Mouse (Mus musculus) adrenal gland, postnatal 14 days (tissue): ENCODE results near the gene Gal3st2b. TPM values are rescaled to one million over a fixed set of nuclear protein-coding genes. Genes with fewer than 3 reads are reported as not detected.
"Not testable (repeated sequence)": the region's sequence is repeated elsewhere in the genome, so short reads cannot be mapped to it uniquely, and the experiment has no call there.

Experiments used
- DNase-seq: peaks from one replicate; pipeline ENCODE4 v3.0.0; 2021; ENCODE audit warnings: mixed read lengths
- long read RNA-seq, 2 experiments: library from polyadenylated mRNA; stranded (forward); transcript quantifications; one replicate each; pipeline ENCODE4 v2.0.0; 2021
- total RNA-seq: library from RNA; stranded (reverse); gene quantifications from 2 replicates; pipeline ENCODE4 v1.2.3, GENCODE M21; 2021

The Gal3st2b gene
- 0.26 and 1.2 TPM in 2 replicates for total RNA-seq
- long read RNA-seq, experiment 1, result 0 reads
- long read RNA-seq, experiment 2, result 0 reads

DNA sequence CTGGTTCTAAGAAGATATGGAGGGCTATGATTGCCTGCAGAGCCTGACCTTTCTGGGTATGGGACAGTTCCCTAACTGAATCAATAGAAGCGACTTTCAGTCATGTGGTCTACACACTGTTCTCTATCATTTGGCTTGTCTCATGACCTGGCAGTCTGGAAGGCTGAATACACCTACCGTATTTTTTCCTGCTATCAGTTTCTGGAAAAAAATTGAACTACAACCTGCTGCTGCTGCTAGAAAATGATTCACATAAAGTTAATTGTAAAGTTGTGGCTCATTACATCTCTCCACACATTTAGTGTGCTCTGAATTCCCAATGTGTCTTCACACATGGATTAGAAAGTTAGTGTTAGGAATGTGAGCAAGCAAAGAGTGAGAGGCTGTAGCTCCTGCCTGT lies at the start of gene Gal3st2b:
Gal3st2b (plus strand) TSS at position 301 of the 400 bp plus-strand sequence.
- DNase-seq, result not testable (repeated sequence)

DNA sequence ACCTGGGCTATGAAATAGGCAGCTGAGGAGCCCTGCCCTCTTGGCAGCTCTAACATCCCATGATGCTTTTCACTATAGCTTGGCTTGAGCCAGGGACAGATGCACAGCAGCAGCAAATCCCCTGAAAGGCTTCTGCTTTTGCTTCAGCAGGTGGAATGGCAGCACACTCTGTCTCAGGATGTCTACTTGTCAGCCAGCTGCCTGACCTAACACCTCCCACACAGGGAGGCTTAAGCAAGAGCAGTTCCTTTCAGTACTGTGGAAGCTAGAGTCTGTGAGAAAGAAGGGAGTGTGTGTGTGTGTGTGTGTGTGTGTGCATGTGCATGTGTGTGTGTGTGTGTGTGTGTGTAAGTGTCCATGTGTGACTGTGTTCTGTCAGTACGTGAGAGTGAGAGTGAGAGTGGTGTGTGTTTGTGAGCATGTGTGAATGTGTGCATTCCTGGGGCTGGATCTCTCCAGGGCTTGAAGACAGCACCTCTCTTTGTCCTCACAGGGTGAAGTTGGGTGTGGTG lies 46.5 kb upstream of the Gal3st2b start:
- not testable (repeated sequence) for DNase-seq

DNA sequence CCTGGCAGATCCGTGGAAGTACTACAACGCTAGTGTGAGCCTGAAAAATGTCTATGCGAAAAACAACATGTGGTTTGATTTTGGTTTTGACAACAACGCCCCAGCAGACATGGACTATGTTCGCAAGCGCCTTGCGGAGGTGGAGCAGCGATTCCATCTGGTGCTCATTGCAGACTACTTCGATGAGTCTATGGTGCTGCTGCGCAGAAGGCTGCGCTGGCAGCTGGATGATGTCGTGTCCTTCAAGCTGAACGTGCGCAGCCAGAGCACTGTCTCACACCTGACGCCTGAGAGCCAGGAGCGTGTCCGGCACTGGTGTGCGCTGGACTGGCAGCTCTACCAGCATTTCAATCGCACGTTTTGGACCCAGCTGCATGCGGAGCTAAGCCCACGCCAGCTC lies 43.7 kb upstream of the Gal3st2b start:
- not testable (repeated sequence) for DNase-seq

DNA sequence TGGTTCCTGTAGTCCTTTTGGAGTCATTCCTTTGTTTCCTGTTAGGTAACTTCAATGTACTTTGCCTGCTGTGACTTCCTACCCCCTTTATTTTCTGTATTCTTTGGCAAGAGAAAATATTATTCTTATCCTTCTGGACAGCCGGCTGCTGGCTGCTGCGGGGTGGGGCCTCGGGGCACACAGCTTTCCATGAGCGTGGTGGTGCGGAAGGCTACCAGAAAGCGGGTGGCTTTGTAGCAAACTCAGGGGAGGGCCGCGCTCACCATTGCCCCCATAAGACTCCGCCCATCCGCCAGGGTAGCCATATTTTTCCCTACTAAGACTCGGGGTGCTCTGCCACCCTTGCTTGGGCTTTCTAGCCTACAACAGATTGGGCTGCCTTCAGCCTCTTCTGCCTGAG lies 36.3 kb upstream of the Gal3st2b start:
- not testable (repeated sequence) for DNase-seq

DNA sequence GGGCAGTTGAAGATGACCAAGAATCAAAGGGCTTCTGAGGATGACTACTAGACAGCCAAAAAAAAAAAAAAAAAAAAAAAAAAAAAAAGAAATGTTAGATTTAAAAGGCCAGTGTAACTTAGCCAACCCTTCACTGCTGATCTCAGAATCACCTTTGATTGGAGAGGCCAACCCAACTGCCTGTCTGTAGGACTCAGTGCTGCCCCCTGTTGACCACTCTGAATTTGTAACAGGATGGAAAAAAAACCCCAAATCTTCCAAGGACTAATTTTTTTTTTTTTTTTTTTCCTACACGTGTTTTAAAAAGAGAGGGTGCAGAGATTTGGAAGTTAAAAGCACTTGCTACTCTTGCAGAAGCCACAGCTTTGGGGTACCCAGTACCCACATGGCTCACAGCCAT lies 27.2 kb upstream of the Gal3st2b start:
- peak; percentile 16 for DNase-seq

DNA sequence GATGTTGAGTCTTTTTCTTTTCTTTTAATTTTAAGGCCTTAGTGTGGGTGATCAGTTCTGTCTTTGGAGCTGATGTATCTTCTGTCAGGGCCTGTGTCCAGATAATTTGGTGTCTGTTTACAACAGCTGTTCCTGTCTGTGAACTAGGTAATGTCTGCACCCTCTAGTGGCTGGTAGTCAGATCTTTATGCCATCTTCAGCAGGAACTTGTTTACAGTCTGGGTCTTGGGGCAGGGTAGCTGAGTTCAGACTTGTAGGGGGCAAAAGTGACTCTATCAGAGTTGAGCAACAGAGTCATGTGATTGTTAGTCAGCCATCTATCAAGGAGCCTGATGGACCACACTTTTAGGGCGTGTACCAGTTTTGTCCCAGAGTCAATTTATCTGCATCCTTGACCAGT lies 20.7 kb upstream of the Gal3st2b start:
- DNase-seq, result not testable (repeated sequence)

DNA sequence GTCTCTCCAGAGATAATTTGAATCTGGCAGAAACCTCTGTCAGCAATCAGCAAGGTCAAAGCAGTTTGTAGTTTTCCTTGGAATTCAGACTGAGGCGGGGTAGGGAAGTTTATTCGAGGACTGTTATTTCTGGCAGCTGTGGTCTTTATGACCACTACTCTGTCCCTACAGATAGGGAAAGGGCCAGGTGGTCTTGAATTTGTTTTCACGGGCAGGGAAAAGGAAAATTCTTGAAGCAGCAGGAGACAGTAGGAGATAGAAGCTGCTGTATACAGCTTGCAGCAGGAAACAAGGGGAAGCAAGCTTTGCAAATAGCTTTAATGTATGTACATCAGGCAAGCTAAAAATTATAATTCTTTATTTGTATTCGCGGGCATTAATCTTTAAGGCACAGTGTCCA lies 16.8 kb upstream of the Gal3st2b start:
- not testable (repeated sequence) for DNase-seq

DNA sequence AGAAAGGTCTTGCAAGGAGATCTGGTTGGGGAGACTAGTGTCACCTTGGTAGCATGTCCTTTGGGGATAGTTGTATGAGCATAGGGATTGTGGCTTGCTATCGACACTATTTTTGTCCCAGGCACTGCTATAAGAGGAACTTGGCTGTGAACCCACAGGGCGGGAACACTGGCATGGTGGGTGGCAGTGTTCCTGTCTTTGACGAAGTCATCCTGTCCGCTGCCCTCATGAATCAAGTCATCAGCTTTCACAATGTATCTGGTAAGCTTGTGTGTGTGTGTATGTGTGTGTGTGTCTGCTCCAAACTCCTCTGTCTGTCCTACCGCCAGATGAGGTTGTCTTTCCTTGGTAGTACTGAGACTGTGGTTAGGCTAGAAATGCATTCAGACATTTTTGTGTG lies 11.4 kb upstream of the Gal3st2b start:
- DNase-seq, result not testable (repeated sequence)

DNA sequence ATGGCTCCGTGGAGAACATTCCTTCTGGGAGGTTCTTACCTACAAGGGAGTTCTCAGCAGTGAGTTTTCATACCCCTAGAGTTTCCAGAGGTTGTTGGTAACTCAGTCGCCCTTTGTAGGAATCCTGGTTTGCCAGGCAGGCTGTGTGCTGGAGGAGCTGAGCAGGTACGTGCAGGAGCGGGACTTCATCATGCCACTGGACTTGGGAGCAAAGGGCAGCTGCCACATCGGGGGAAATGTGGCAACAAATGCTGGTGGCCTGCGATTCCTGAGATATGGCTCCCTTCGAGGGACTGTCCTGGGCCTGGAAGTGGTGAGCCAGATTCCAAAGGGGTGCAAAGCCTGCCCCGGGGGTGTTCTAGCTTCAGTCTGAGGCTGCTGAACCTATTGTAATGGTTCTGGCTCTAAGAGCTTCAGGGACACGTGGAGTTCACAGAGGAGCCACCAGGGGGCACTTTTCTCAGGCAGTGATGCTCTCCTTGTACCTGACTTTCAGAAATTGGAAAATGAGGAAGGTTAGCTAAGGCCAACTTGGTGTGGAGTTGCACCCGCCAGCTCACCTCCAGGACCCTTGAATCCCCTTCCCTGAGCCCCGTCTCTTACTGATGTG lies 9.0 kb upstream of the Gal3st2b start:
- DNase-seq, result not testable (repeated sequence)

DNA sequence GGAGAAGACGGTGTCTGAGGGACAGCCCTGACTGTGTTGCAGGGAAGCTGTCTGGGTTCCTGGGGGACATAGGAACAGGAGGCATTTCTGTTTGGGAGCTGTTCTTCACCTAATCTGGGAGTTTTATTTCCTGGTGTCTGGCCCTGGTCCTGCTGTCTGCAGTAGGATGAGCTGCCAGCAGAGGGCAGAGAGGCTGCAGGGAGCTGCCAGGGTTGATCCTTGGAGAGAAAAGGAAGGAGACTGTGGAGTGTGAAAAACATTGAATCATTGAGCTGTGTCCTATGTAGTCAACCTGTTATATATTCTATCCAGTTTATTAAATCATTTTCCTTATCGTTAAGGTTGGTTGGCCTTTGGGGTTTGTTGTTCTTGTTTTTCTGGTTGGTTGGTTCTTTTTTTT lies 6.2 kb upstream of the Gal3st2b start:
- not testable (repeated sequence) for DNase-seq

DNA sequence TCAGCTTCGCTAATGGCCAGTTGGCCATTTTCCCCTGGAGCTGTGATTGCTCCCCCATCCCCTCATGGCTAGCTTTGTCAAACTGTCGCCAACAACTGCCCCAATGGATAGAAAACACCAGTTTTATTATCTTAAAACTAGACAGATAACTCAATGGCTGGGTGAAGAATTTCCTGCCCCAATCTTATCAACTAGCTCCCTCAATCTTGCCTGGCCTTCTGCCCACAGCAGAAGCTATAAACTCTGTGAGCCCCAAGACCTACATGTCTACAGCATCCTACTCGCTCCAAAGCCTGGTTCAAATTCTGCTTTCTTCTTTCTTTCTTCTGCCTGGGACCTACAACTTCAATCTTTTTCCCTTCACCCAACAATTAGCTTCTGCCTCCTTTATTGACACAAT lies 951 bp upstream of the Gal3st2b start:
- DNase-seq, result not testable (repeated sequence)

DNA sequence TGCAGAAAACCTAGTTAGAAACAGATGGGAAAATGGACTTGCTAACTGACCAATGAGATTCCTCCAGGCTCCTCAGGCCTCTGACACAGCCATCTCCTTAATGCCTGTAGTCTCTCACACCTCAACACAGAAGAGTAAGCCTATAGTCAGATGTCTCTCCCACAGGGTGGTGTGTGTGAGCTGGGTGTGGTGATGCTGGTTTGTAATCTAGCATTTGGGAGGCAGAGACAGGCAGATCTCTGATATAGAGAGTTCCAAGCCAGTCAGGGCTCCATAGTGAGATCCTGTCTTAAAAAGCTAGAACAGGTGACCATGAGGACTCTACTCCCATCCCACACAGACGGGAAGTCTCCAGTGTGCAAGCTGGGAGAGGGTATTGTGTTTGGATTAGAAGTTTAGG lies 664 bp downstream of the Gal3st2b start:
- DNase-seq, result not testable (repeated sequence)

DNA sequence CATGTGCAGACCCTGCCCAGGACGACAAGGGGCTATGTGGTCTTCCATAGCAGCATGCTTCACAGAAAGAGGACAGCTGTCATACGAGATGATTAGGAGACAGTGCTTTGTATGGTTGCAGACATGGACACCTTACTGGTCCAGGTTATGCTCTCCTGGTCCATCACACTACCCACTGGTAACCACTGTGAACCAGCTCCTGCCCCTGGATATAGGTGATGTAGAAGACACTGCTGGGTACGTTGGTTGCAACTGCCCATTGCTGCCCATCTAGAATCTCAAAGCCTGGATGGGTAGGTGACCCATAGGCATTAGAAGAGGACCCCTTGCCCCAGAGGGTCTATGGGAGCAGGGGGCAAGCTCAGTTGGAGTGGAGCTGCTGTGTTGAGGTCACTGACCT lies 1.2 kb downstream of the Gal3st2b start:
- not testable (repeated sequence) for DNase-seq

DNA sequence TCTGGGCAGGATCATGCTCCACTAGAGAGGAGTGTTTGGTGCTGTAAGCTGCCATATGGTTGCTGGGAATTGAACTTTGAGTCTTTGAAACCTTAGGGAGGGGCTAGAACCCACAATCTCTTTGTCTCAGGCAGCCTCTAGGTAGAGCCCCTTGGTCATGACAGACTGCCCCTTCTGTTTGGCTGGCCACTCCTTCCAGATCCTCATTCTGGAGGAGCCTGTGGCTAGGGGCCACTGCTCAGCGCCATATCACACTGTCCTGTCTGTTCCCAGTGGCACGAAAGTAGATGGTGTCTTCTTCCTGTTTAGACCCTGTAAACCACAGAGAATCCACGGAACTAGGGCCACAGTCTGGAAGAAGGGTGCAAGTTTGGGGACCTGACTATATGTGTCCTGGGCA lies 4.5 kb downstream of the Gal3st2b start:
- not testable (repeated sequence) for DNase-seq

DNA sequence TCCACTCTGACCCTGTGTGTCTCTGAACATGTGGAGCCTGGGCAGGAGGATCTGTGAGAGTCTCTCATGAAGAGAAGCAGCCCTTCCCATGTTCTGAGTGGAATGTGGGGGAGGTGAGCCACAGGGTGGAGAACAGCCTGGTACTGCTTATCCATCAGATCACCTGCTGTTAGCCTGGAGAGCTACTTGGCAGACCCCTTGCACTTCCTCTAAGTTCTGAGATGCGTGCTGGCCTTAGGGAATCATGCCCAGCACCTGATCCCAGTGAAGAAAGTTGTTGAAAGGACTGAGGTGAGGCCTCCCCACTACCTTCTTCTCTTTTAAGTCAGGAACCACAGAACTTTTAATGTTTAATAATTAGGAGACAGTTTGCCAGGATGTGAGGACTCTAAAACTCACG lies 5.0 kb downstream of the Gal3st2b start:
- DNase-seq, result not testable (repeated sequence)

DNA sequence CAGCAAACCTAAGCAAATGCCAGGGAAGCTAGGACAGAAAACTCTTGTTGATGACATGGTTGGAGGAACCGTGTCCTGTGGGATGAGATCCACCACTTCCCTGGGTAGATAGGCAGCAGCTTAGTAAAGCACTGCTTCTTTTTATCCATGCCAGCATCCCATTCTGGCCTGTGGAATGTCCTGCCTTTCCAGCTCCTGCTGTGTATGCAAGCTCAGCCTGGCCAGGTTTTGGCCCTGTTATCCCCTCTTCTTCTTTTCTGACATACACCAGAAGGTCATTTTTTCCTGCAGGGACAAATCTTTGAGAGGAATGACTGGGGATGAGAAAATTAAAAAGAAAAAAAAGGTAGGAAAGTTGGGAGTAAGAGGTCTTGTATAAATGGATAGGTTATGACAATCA lies 17.3 kb downstream of the Gal3st2b start:
- not testable (repeated sequence) for DNase-seq

DNA sequence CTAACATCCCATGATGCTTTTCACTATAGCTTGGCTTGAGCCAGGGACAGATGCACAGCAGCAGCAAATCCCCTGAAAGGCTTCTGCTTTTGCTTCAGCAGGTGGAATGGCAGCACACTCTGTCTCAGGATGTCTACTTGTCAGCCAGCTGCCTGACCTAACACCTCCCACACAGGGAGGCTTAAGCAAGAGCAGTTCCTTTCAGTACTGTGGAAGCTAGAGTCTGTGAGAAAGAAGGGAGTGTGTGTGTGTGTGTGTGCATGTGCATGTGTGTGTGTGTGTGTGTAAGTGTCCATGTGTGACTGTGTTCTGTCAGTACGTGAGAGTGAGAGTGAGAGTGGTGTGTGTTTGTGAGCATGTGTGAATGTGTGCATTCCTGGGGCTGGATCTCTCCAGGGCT lies 19.7 kb downstream of the Gal3st2b start:
- not testable (repeated sequence) for DNase-seq

DNA sequence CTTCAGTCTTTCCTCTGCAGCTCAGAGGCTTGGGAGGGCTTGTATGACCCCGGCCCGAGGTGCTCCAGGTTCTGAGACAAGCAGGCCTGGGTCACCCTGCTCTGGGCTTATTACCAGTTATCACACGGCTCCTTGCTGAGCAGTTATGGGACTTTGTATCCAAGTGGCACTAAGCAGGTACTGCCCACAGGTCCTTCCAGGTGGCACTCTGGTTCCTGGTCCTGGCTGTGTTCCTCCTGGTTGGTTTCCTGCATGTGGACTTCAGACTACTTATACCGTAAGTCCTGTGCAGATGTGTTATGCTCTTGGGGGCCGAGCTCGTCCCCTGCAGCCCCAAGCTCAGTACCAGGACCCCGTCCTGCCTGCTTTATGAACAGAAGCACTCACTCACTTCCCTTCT lies 20.3 kb downstream of the Gal3st2b start:
- DNase-seq, result not testable (repeated sequence)

DNA sequence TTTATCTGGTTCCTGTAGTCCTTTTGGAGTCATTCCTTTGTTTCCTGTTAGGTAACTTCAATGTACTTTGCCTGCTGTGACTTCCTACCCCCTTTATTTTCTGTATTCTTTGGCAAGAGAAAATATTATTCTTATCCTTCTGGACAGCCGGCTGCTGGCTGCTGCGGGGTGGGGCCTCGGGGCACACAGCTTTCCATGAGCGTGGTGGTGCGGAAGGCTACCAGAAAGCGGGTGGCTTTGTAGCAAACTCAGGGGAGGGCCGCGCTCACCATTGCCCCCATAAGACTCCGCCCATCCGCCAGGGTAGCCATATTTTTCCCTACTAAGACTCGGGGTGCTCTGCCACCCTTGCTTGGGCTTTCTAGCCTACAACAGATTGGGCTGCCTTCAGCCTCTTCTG lies 31.0 kb downstream of the Gal3st2b start:
- not testable (repeated sequence) for DNase-seq

DNA sequence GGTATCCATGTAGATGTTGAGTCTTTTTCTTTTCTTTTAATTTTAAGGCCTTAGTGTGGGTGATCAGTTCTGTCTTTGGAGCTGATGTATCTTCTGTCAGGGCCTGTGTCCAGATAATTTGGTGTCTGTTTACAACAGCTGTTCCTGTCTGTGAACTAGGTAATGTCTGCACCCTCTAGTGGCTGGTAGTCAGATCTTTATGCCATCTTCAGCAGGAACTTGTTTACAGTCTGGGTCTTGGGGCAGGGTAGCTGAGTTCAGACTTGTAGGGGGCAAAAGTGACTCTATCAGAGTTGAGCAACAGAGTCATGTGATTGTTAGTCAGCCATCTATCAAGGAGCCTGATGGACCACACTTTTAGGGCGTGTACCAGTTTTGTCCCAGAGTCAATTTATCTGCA lies 48.4 kb downstream of the Gal3st2b start:
- not testable (repeated sequence) for DNase-seq

DNA sequence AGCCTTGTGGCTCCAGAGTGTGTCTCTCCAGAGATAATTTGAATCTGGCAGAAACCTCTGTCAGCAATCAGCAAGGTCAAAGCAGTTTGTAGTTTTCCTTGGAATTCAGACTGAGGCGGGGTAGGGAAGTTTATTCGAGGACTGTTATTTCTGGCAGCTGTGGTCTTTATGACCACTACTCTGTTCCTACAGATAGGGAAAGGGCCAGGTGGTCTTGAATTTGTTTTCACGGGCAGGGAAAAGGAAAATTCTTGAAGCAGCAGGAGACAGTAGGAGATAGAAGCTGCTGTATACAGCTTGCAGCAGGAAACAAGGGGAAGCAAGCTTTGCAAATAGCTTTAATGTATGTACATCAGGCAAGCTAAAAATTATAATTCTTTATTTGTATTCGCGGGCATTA lies 52.3 kb downstream of the Gal3st2b start:
- DNase-seq, result not testable (repeated sequence)

DNA sequence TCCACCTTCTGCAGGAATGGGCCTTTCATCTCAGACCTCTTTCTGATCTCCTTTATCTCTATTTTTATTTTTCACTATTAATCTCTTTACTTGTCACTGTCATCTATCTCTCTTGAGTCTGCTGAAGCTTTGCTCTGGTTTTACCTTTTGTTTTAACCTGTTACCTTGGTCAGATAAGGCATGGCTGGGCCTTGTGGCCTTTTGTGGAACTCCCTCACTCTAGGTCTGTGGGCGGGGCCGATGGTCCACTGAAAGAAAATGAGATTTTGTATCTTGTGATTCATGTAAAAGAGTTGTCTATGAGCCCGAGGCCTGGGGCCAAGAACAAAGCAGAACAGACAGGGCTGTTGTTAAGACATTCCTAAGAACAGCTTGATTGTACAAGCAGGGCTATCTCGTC lies 52.7 kb downstream of the Gal3st2b start:
- DNase-seq, result not testable (repeated sequence)

DNA sequence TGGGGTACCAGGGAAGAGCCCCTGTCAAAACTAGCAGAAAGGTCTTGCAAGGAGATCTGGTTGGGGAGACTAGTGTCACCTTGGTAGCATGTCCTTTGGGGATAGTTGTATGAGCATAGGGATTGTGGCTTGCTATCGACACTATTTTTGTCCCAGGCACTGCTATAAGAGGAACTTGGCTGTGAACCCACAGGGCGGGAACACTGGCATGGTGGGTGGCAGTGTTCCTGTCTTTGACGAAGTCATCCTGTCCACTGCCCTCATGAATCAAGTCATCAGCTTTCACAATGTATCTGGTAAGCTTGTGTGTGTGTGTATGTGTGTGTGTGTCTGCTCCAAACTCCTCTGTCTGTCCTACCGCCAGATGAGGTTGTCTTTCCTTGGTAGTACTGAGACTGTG lies 57.7 kb downstream of the Gal3st2b start:
- DNase-seq, result not testable (repeated sequence)

DNA sequence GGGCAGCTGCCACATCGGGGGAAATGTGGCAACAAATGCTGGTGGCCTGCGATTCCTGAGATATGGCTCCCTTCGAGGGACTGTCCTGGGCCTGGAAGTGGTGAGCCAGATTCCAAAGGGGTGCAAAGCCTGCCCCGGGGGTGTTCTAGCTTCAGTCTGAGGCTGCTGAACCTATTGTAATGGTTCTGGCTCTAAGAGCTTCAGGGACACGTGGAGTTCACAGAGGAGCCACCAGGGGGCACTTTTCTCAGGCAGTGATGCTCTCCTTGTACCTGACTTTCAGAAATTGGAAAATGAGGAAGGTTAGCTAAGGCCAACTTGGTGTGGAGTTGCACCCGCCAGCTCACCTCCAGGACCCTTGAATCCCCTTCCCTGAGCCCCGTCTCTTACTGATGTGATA lies 60.2 kb downstream of the Gal3st2b start:
- not testable (repeated sequence) for DNase-seq
